Mouse (Mus musculus): ENCODE results near the gene Tmem255b.
A peak's percentile ranks its signal among the peaks of the same experiment; 100 is the strongest.

Gene Tmem255b

DNA sequence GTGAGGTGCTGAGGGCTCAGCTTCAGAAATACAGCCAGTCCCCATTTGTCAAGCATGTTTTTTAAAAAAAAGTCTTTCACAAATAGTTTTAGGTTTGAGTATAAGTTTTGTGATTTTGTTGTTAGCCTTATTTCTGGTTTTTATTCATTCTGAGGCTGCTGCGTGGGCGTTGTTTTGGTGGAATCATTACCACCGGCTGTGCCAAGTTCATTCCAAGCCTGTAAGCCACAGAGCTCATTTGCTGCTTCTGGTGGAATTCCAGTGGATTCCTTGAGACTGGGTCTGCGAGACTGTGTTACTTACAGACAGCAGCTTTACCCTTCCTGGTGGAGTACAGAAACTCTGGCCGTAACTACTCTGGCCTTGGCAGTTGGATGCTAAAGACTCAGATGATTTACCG, 11.5 kb downstream of the Tmem255b start:
- no peak for DNase-seq (ENCODE audit: low read depth, low spot score)

DNA sequence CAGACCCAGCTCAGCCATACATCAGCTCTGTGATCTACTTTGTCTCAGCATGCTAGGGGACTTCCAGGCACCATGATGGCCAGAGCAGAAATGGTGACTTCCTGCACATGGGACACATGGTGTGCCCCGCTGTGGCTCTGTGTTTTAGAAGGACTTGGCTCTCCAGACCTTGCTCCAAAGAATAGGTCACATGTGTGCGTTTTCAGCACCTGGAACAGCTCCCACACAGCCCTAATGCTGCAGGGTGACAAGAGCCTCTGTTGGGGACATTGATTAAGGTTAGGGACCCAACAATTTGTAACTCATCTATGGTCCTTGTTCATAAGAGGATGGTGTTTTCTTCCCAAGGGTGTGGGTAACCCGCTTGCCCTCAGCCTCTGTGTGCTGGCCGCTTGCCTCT, 13.2 kb downstream of the Tmem255b start:
- DNase-seq (ENCODE audit: low read depth, low spot score): no peak

DNA sequence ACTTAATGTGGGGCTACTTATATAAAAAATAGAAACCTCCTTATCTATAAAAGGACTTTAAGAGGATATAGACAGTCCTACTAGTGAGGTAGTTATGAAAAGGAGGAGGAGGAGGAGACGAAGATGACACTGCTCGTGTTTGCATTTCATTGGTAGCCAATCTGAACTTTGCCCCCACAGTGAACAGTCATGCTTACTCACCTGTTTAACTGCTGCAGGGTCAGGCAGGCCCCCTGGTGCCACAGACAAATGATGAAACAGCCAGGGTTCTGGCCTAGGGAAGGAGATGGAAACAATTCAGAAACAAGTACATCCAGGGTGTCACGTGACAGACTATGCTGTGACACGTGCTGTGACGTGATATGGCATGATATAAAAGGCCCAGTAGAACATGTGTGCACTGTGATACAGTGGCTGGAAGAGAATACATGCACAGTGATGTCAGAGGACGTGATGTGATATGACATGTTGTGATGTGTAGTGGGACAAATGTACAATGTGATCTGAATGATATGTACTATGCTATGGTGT, 16.8 kb downstream of the Tmem255b start:
- no peak for DNase-seq (ENCODE audit: low read depth, low spot score)

DNA sequence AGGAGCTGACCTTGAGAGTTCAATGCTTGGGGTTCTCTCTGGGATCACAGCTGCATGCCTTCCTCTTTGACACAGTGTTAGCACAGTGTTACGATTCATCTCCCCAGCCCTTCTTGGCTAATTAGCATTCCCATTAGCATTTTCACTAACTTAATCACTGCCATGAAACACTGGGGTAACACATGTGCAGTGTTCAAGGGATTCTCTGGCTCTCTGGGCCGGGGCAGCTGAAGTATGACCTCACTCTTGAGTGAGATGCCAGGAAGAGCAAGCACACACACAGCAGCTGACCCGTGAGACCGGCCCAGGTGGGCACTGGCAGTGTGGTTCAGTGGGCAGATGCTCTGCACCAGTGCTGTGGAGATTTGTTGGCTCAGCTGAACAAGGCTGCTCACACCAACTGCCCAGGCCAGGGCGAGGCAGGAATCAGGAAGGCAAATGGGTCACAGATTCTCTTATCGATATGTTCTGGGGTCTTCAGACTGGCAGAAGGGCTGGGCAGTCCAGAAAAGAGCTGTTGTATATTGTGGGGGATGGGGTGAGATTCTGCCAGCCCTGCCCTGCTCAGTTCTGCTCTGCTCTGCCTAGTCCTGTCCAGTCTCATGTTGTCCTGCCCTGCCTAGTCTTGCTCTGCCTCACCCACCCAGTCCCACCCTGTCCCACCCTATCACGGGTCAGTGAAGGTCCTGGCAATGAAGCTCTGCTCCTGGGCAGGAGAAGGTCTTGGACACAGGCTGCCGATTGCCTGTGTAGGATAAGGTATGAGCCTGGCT, 19.5 kb downstream of the Tmem255b start:
- no peak for DNase-seq (ENCODE audit: low read depth, low spot score)

DNA sequence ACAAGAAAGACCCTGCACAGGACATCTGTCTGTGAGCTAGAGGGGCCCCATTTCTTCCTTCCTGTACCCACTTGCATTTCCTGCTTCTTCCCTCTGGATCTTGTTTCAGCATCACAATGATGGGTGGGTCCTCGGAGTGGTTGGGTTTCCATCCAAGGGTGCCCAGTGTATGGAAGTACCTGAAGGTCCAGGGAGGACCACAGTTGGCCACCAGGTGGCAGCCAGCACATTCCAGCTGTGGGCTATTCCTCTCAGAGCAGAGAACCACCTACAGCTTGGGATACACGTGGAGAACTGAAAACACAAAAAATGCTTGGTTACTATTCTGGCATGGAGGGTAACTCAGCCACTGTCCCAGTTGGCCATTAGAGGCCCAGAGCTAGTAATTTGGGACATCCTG, 20.3 kb downstream of the Tmem255b start:
- DNase-seq (ENCODE audit: low read depth, low spot score): no peak

DNA sequence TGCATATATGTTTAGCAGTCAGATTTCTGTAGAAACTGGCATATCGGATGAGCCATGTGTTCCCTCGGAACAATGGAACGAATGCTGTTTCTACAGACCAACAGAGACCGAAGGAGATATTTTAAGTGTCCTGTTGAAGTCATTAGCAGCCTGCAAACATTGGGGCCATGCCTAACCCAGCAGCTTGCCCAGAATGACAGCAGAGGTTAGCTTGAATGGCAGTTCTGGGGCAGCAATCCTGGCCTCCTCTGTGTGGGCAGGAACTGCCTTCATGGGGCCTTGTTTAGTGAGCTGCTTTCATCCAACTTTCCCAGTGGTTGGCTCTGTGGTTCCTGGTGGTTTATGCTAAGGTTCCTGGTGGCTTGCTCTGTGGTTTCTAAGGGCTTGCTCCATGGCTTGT, 24.4 kb downstream of the Tmem255b start:
- no peak for DNase-seq (ENCODE audit: low read depth, low spot score)

DNA sequence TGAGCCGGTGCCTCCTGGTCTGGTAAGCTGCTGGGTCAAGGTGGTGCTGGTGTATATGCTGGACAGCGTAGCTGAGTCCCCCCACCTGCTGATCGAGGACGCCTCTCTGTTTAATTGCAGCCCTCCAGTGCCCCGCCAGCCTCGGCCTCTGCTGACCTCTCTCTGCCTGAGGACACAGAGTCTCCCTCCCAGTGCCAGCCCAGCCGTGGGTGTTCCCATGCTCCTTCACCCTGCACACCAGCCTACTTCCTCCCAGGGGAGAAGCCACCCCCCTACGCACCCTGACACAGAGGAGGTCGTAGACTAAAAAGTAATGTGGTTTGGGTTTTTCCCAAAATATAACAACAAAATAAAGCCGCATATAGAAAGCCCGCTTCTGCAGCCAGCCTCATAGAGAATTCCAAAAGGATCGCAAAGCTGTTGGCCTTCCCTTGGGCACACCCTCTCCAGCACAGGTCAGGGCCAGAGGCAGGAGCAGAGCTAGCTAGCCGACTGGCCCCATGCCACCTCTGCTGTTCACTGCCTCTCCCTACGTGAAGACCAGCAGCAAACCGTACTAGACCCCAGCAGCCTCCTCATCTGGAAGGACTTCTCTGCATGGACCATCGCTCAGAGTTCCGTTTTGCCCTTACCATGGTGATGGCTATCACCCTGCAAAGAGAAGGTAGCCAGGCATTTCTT, 26.2 kb downstream of the Tmem255b start:
- DNase-seq (ENCODE audit: low read depth, low spot score): no peak

DNA sequence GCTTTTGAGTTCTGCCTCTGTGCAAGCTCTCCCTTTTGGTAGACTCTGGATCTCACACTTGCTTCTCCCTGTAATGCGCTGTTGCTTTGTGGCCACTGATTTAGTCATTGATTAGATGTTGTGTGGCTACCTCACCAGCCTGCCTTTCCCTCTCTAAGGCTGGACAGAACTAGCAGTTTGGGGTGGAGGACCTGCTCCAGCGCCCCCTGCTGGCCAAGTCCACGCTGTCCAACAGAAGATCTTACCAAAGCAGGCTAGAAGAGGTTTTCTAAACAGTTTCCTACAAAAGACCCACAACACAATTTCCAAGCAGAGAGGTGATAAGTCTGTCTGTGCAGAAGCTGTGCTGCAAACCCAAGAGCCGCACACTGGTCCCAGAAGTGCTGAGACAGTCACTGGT, 26.9 kb downstream of the Tmem255b start:
- peak; percentile 54 for DNase-seq (ENCODE audit: low read depth, low spot score)

DNA sequence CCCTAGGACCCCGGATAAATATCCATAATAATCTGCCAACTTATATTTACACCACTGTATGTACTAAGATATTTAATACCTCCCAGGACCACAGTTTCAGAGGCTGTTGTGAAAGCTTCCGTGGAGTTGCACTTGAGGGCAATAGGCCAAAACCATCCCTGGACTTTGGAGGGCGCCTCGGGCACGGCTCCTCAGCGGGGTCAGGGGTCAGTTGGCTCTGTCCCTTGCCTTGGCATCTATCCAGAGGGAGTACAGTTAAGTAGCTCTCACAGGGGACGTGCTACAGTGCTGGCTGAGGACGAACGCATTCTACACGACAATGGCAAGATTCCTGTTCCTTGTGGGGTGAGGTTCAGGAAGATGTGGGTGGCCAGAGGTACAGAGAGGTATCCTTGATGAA, 27.4 kb downstream of the Tmem255b start:
- DNase-seq (ENCODE audit: low read depth, low spot score): peak; percentile 46

DNA sequence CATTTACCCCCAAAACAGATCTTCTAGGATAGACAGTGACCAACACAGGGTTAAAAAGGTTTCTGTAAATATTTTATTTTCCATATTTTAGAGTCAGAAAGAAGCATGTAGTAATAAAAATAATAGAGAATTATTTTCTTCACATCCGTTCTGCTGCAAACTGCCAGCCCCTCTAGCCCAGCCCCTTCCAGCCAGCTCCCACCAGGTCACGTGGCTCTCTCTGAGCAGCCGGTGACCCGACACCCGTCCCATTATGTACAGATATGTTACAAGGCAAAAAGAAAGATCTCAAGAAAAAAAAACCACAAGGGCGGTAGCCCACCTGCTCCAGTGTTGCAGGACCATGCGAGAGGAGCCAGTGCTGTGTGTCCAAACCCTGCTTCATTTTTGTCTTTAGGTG, 30.3 kb downstream of the Tmem255b start:
- no peak for DNase-seq (ENCODE audit: low read depth, low spot score)

DNA sequence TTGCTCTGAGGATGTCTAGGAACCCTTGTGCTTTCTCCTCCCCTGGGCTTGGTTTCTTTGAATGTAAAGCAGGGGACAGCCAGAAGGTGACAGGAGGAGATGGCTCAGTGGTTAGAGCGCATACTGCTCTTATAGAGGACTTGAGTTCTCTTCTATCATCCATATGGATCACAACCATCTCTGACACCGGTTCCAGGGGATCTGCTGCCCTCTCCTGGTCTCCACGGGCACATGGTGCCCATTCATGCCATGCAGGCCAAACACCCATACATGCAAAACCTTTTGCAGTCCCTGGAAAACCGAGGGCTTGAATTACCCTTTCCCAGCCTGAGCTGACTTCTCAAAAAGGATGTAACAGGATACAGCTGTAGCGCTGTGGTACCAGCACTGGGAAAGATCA, 32.0 kb downstream of the Tmem255b start:
- peak; percentile 38 for DNase-seq (ENCODE audit: low read depth, low spot score)

DNA sequence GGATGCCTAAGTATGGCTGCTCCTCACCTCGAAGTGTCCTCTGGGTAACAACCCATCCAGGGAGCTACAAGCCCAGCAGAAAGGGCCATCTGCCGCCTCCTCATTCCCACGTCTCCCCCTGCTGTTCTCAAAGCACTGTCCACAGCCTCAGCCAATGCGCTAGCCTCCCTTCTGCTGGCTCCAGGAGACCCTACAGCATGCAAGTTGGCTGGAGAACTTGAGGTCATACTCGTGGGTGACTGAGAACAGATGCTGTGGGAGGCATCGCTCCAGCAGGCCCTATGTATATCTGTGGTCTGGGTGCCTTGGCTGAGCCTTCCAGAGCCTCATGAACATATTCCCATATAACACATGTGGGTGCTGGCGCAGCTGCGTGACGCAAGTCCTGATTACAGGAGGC, 33.7 kb downstream of the Tmem255b start:
- no peak for DNase-seq (ENCODE audit: low read depth, low spot score)

DNA sequence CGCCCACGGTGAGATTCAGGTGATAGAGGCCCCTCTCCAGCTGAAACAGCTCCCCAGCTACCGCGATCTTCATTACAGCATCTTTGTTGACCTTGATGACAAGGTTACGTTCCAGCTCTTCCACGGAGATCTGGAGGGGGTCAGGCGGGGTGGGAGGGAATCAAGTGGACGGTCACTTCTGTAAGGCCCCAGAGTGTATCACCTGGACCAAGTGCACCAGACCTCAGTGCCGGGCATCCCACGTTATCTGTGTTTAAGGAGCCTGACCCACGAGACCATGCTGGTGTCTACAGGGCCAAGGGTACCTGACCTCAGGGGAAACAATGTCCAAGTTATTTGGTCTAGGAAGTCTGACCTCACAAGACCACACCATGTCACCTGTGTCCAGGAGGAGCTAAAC, 36.5 kb downstream of the Tmem255b start:
- DNase-seq (ENCODE audit: low read depth, low spot score): no peak

DNA sequence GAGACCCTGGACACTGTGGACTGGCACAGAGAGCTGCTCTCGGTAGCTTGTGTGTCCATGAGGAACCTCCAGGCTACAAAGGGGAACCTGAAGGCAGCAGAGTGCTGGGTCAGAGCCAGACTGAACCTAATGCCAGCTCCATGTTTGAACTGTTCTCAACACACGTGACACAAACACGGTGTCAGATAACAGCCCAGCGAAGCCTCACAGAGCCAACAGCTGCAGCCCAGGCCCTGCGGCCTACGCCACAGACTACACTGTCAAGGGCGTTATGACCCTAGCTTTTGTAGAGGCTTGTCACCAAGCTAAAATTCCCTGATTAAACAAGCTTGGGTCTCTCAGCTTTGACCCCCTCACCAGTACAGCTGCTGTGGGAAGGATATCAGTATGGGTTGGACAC, 37.3 kb downstream of the Tmem255b start:
- DNase-seq (ENCODE audit: low read depth, low spot score): peak; percentile 88

DNA sequence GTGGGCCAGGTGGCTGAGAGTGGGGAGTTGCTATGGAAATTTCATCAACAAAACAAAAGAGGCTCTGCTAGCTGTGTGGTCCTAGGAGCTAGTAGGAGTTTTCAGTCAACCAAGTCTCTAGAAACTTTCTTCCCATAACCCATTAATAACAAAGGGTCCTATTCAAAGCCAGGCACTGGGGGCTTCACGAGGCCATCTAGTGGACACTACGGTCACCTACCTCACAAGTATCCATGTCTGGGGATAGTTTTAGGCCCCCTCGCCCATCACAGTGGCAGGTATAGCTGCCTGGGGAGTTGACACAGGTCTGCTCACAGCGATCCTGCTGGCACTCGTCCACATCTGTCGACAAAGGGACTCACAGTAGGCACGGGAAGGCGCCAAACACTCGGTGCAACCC, 40.9 kb downstream of the Tmem255b start:
- DNase-seq (ENCODE audit: low read depth, low spot score): no peak

DNA sequence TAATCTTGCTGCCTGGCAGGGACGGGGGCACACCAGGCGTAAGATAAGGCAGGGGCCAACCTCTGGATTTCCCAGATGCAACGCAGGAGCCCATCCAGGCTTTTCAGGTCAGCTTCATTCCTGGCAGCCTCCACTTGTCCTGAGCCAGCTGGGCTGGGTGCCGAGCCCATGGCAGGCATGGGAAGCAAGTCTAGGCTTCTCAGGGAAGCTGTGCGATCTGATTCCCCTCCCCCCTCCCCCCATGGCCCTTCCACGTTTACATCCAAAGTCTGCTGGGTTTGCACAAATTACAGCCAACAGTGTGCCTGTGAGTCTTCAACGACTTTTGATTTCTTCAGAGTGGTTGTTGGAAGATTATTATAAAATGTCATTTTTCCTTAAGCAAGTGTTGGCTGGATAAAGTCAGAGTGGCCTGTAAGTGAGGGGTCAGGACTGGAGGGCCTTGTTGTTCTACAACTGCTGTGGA, 46.1 kb downstream of the Tmem255b start:
- peak; percentile 85 for DNase-seq (ENCODE audit: low read depth, low spot score)

DNA sequence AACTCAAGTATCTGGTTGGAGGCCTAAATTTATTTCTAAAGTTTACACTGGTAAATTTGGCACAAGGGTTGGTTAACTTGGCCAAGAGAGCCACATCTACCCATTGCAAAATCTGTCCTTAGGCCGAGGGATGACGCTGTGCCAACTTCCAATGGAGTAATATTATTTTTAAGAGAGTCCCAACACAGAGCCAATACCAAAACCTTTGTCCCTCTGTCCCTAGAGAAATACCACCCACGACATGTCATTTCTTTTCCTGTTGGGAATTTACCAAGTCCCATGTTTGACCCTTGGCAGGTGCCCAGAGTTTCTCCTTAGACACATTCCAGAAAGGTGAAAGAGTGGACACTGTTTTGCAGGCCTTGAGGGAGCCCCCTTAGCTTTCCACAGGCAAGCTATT, 46.6 kb downstream of the Tmem255b start:
- no peak for DNase-seq (ENCODE audit: low read depth, low spot score)

DNA sequence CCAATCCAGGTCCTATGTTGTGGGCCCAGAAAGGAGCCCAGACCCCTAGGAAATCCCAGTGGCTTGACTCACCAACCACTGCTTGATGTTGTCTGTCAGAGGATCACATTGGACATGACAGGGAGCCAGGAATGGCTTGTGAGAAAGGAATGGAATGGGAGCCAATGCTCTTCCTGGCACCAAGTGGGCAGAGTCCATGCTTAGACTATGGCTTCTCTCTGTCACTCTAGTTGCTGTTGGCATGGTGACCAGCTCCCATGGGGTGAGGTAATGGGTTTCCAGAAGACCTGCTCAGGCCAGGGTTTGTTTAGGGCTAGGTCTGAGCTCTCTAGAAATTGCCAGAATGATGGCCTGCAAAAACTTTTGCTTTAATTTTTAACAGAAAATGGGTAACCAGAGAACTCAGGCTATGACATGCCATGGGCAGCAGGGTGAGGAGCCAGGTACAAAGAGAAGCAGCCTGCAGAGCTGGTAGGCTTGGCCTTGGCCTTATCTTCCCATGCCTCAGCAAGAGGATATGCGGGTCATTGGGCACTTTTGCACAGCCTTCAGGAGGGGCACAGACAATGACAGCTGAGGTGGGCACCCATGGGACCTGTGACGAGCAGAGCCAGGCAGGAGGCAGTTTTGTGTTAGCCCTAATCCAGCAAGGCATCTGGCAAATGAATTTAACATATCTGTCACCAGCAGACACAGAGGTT, 47.3 kb downstream of the Tmem255b start:
- peak; percentile 36 for DNase-seq (ENCODE audit: low read depth, low spot score)

DNA sequence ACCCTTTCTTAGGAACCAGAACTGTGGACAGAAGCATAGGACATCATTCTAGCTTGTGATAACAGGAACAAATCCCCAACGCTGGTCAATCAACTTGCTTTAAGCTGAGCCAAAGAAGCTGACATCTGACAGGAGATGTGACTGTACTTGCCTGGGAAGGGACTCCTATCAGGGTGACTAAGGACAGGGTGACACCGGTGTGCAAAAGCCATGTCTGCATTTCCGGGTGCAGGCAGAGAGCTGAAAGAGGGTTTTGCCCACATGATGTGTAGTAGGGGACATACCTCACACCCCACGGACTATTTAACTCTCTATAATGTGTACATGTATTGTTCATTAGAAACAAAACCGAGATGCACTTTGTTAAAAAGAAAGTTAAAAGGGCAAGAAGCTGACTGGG, 48.2 kb downstream of the Tmem255b start:
- DNase-seq (ENCODE audit: low read depth, low spot score): no peak

DNA sequence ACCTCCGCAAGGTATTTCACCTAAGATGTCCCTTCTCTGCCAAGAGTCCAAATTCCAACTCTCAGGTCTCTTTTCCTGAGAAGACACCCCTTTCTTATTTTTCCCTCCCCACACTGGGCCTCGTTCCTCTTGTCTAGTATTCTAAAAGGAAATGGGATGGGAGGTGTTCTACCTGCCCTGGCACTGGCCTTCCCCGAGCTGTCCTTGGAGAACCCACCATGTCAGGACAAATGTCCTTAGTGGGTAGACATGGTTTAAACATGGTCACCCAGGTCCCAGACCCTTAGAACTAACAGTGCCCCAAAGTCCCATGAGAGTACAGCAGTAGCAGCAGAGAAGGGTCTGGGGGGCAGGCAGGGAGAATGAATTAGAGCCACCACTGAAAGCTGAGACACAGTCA, 54.4 kb downstream of the Tmem255b start:
- no peak for DNase-seq (ENCODE audit: low read depth, low spot score)

DNA sequence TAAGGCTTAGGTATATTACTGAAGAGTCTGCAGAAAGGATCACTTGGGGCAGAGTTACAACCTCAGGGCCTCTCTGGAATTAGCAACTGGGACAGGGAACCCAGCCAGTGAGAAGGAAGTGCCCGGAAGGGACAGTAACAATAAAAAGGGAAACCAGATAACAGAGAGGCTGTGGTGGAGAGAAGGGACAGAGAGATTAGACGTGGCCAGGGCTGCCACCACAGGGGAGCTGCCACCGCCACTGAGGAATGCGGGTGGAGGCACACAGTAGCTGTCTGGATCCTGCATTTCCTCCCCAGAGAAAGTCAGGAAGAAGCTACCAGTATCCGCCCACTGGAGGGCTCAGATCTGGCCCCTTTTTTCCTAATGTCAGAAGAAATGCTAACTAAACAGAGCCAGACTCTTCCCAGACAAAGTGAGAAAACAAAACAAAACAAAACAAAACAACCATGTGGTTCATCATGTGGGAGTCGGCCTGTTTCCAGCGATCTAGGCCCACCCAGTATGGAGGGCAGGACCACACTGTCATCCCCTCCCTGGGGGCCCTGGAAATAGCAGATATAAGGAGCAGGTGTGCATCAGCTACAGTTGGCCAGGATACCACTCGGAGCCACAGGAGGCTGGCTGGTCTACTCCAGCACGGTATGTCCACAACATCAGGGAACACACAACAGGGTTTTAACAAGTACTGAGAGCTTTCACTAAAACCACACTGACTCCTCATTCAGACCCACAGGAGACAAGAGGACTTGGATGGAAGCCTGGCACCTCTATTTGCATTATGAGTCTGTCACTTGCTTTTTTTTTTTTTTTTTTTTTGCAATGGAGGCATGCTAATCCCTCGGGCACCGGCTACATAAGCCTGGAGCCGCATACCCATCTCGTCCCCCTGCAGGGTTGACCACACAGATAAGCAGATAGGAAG, 55.3 kb downstream of the Tmem255b start:
- DNase-seq (ENCODE audit: low read depth, low spot score): no peak

Data from skeletal muscle tissue, adult 2 months (tissue).